Mouse (Mus musculus): ENCODE results near the gene Gm20695. TPM values are rescaled to one million over a fixed set of nuclear protein-coding genes. Genes with fewer than 3 reads are reported as not detected.

The Gm20695 gene
- polyA plus RNA-seq, 1 experiment from 2014 or later, result 0.47 TPM

- ATAC-seq (ENCODE audit: low read depth) (no peak), DNase-seq (no peak)
- no peaks in the 10 kb centered on the region for H3K9me3 ChIP-seq (replicated peaks)
- H3K4me2 ChIP-seq, result no peak overlapping the region
- peaks cover 30% of the 10 kb centered on the region for H3K4me1 ChIP-seq (replicated peaks)
- peaks cover 69% of the 10 kb centered on the region for H3K36me3 ChIP-seq
- no peak overlapping the region for H3K4me3 ChIP-seq (replicated peaks)
- no peak overlapping the region for H3K9ac ChIP-seq
- H3K27ac ChIP-seq, result no peak overlapping the region
- WGBS (ENCODE audit: insufficient replicate concordance), result 73% methylated on average over 6 of the region's 6 CpGs
- no peaks in the 10 kb centered on the region for H3K27me3 ChIP-seq
Measured at GRCm38 (mm10) chr16:3896046-3896445, 11.6 kb downstream of the Gm20695 start.

- Histone ChIP-seq H3K27ac (no peak overlapping the region), H3K9ac (no peak overlapping the region), H3K36me3 (peaks cover 75% of the 10 kb centered on the region), H3K4me3 (replicated peaks) (no peak overlapping the region), H3K9me3 (replicated peaks) (no peaks in the 10 kb centered on the region), H3K27me3 (no peaks in the 10 kb centered on the region), H3K4me1 (replicated peaks) (peaks cover 30% of the 10 kb centered on the region), H3K4me2 (no peak overlapping the region)
- no peak for ATAC-seq (ENCODE audit: low read depth)
- no peak for DNase-seq
- WGBS (ENCODE audit: insufficient replicate concordance), result 54% methylated on average over 1 of the region's 1 CpGs
Measured at GRCm38 (mm10) chr16:3896553-3896952, 12.1 kb downstream of the Gm20695 start.

GRCm38 (mm10) chr16:3907471-3907870, 23.0 kb downstream of the Gm20695 start:
- Histone ChIP-seq H3K9me3 (replicated peaks) (no peaks in the 10 kb centered on the region), H3K4me2 (no peak overlapping the region; the same call in 1 of the 2 replicates), H3K9ac (no peak overlapping the region), H3K36me3 (peaks cover 52% of the 10 kb centered on the region), H3K27me3 (no peaks in the 10 kb centered on the region), H3K4me1 (replicated peaks) (peaks cover 17% of the 10 kb centered on the region), H3K27ac (no peak overlapping the region), H3K4me3 (replicated peaks) (no peak overlapping the region)
- ATAC-seq (ENCODE audit: low read depth) (no peak), DNase-seq (no peak)
- WGBS (ENCODE audit: insufficient replicate concordance), result 73% methylated on average over 2 of the region's 2 CpGs

GRCm38 (mm10) chr16:3908537-3909111, 24.2 kb downstream of the Gm20695 start, which contains the start of the genes 1700037C18Rik and Cluap1:
TSS of gene 1700037C18Rik (minus strand) at chr16:3908689.
TSS of gene Cluap1 (plus strand) at chr16:3908801.
- under 1% methylated on average over 33 of the region's 33 CpGs for WGBS (ENCODE audit: insufficient replicate concordance)
- H3K9me3 ChIP-seq (replicated peaks), result no peaks in the 10 kb centered on the region
- ATAC-seq (ENCODE audit: low read depth), result peak; percentile 97
- peak within 1 kb of the TSS; percentile 90 for H3K4me2 ChIP-seq
- peak; percentile 87 for DNase-seq
- peak within 1 kb of the TSS; percentile 67 for H3K27ac ChIP-seq
- H3K27me3 ChIP-seq, result no peaks in the 10 kb centered on the region
- H3K4me3 ChIP-seq (replicated peaks), result peak within 1 kb of the TSS; percentile 76
- H3K4me1 ChIP-seq (replicated peaks), result peaks cover 17% of the 10 kb centered on the region
- peak within 1 kb of the TSS; percentile 81 for H3K9ac ChIP-seq
- H3K36me3 ChIP-seq, result peaks cover 53% of the 10 kb centered on the region

- Histone ChIP-seq H3K9ac (peak overlapping the region; percentile 81), H3K27ac (peak overlapping the region; percentile 67), H3K36me3 (peaks cover 53% of the 10 kb centered on the region), H3K4me1 (replicated peaks) (peaks cover 17% of the 10 kb centered on the region), H3K4me3 (replicated peaks) (peak overlapping the region; percentile 76), H3K4me2 (peak overlapping the region; percentile 90), H3K9me3 (replicated peaks) (no peaks in the 10 kb centered on the region), H3K27me3 (no peaks in the 10 kb centered on the region)
- ATAC-seq (ENCODE audit: low read depth) (no peak), DNase-seq (no peak)
- WGBS (ENCODE audit: insufficient replicate concordance), result 3% methylated on average over 20 of the region's 20 CpGs
Measured at GRCm38 (mm10) chr16:3909118-3909517, 24.7 kb downstream of the Gm20695 start.

- Histone ChIP-seq H3K4me3 (replicated peaks) (no peak overlapping the region), H3K36me3 (peaks cover 40% of the 10 kb centered on the region), H3K4me2 (no peak overlapping the region), H3K27ac (no peak overlapping the region), H3K9me3 (replicated peaks) (no peaks in the 10 kb centered on the region), H3K4me1 (replicated peaks) (no peaks in the 10 kb centered on the region), H3K9ac (no peak overlapping the region), H3K27me3 (no peaks in the 10 kb centered on the region)
- DNase-seq (no peak), ATAC-seq (ENCODE audit: low read depth) (no peak)
- WGBS (ENCODE audit: insufficient replicate concordance), result 77% methylated on average over 2 of the region's 2 CpGs
Measured at GRCm38 (mm10) chr16:3920756-3921155, 36.3 kb downstream of the Gm20695 start.

- no peaks in the 10 kb centered on the region for H3K4me1 ChIP-seq (replicated peaks)
- no peak overlapping the region for H3K4me2 ChIP-seq
- DNase-seq, result no peak
- no peaks in the 10 kb centered on the region for H3K27me3 ChIP-seq
- WGBS (ENCODE audit: insufficient replicate concordance), result 57% methylated on average over 3 of the region's 3 CpGs
- H3K9ac ChIP-seq, result no peak overlapping the region
- H3K27ac ChIP-seq, result no peak overlapping the region
- no peaks in the 10 kb centered on the region for H3K9me3 ChIP-seq (replicated peaks)
- no peak overlapping the region for H3K4me3 ChIP-seq (replicated peaks)
- peaks cover 34% of the 10 kb centered on the region for H3K36me3 ChIP-seq
- peak; percentile 59; the same call in 1 of the 2 replicates for ATAC-seq (ENCODE audit: low read depth)
Measured at GRCm38 (mm10) chr16:3923515-3923914, 39.1 kb downstream of the Gm20695 start.

GRCm38 (mm10) chr16:3923966-3924365, 39.5 kb downstream of the Gm20695 start:
- Histone ChIP-seq H3K9ac (no peak overlapping the region), H3K36me3 (peaks cover 36% of the 10 kb centered on the region), H3K4me1 (replicated peaks) (no peaks in the 10 kb centered on the region), H3K27ac (no peak overlapping the region), H3K4me2 (no peak overlapping the region), H3K4me3 (replicated peaks) (no peak overlapping the region), H3K27me3 (no peaks in the 10 kb centered on the region), H3K9me3 (replicated peaks) (no peaks in the 10 kb centered on the region)
- WGBS (ENCODE audit: insufficient replicate concordance), result 67% methylated on average over 4 of the region's 4 CpGs
- no peak for DNase-seq
- no peak for ATAC-seq (ENCODE audit: low read depth)

GRCm38 (mm10) chr16:3928582-3928981, 44.1 kb downstream of the Gm20695 start:
- H3K9ac ChIP-seq, result no peak overlapping the region
- H3K4me1 ChIP-seq (replicated peaks), result no peaks in the 10 kb centered on the region
- no peak overlapping the region for H3K4me3 ChIP-seq (replicated peaks)
- ATAC-seq (ENCODE audit: low read depth) (no peak), DNase-seq (no peak)
- no peaks in the 10 kb centered on the region for H3K27me3 ChIP-seq
- H3K9me3 ChIP-seq (replicated peaks), result no peaks in the 10 kb centered on the region
- no peak overlapping the region for H3K27ac ChIP-seq
- H3K36me3 ChIP-seq, result peaks cover 43% of the 10 kb centered on the region
- H3K4me2 ChIP-seq, result no peak overlapping the region
- WGBS (ENCODE audit: insufficient replicate concordance), result 15% methylated on average over 1 of the region's 1 CpGs

GRCm38 (mm10) chr16:3929151-3929550, 44.7 kb downstream of the Gm20695 start:
- Histone ChIP-seq H3K27ac (no peak overlapping the region), H3K27me3 (no peaks in the 10 kb centered on the region)

GRCm38 (mm10) chr16:3933536-3933935, 49.1 kb downstream of the Gm20695 start:
- ATAC-seq (ENCODE audit: low read depth), result no peak
- DNase-seq, result no peak
- Histone ChIP-seq H3K27ac (no peak overlapping the region), H3K4me2 (no peak overlapping the region), H3K36me3 (peaks cover 60% of the 10 kb centered on the region), H3K4me1 (replicated peaks) (no peaks in the 10 kb centered on the region), H3K27me3 (no peaks in the 10 kb centered on the region), H3K4me3 (replicated peaks) (no peak overlapping the region), H3K9me3 (replicated peaks) (no peaks in the 10 kb centered on the region), H3K9ac (no peak overlapping the region)
- 72% methylated on average over 6 of the region's 6 CpGs for WGBS (ENCODE audit: insufficient replicate concordance)

More at GRCm38 (mm10) chr16:3929151-3929550, 44.7 kb downstream of the Gm20695 start:
- Histone ChIP-seq H3K9me3 (replicated peaks) (no peaks in the 10 kb centered on the region), H3K4me2 (no peak overlapping the region), H3K36me3 (peaks cover 45% of the 10 kb centered on the region), H3K4me1 (replicated peaks) (no peaks in the 10 kb centered on the region), H3K4me3 (replicated peaks) (no peak overlapping the region), H3K9ac (no peak overlapping the region)
- ATAC-seq (ENCODE audit: low read depth) (0 out of 2 replicates have a peak, but pooled peaks have one; percentile 18), DNase-seq (no peak)
- WGBS (ENCODE audit: insufficient replicate concordance), result 54% methylated on average over 7 of the region's 7 CpGs

GRCm38 (mm10) chr16:3934091-3934490, 49.6 kb downstream of the Gm20695 start:
- Histone ChIP-seq H3K9me3 (replicated peaks) (no peaks in the 10 kb centered on the region), H3K36me3 (peaks cover 65% of the 10 kb centered on the region), H3K4me1 (replicated peaks) (no peaks in the 10 kb centered on the region), H3K4me2 (no peak overlapping the region), H3K27ac (no peak overlapping the region), H3K27me3 (no peaks in the 10 kb centered on the region), H3K4me3 (replicated peaks) (no peak overlapping the region), H3K9ac (no peak overlapping the region)
- 55% methylated on average over 1 of the region's 1 CpGs for WGBS (ENCODE audit: insufficient replicate concordance)
- no peak for ATAC-seq (ENCODE audit: low read depth)
- no peak for DNase-seq

All from liver, embryonic 13.5 days (tissue).